Mouse (Mus musculus) midbrain, embryonic 11.5 days (tissue): ENCODE results near the gene Lhpp. TPM values are rescaled to one million over a fixed set of nuclear protein-coding genes. Genes with fewer than 3 reads are reported as not detected.

Experiments
- ATAC-seq: fragments of 200-750 bp; cut with Nextera tagmentation; 2 replicates; pipeline ENCODE4 v1.8.0; 2017; ENCODE audit warnings: moderate TSS enrichment, moderate library complexity; ENCODE audit not compliant: low FRiP score
- DNase-seq: peaks from one replicate; pipeline ENCODE4 v3.0.0; 2015; ENCODE audit warnings: low spot score; ENCODE audit errors: missing footprints
- H3K27ac ChIP-seq: fragments of 300-500 bp; sonication (generic); 2 replicates; pipeline ENCODE4 v1.5.1; 2014; ENCODE audit warnings: low read depth, low read length
- H3K27me3 ChIP-seq: fragments of 300-500 bp; sonication (generic); 2 replicates; pipeline ENCODE4 v1.6.1; 2014; ENCODE audit warnings: mild to moderate bottlenecking, low read length, moderate library complexity, mixed read lengths; ENCODE audit not compliant: control insufficient read depth, insufficient read depth
- H3K36me3 ChIP-seq: fragments of 300-500 bp; sonication (generic); 2 replicates; pipeline ENCODE4 v1.6.1; 2014; ENCODE audit warnings: mild to moderate bottlenecking, low read length, moderate library complexity, mixed read lengths; ENCODE audit not compliant: control insufficient read depth, insufficient read depth
- H3K4me1 ChIP-seq: fragments of 300-500 bp; sonication (generic); 2 replicates; pipeline ENCODE4 v1.6.1; 2014; ENCODE audit warnings: low read length; ENCODE audit not compliant: control insufficient read depth, insufficient read depth
- H3K4me2 ChIP-seq: fragments of 300-500 bp; sonication (generic); 2 replicates; pipeline ENCODE4 v1.6.1; 2014; ENCODE audit warnings: mild to moderate bottlenecking, moderate library complexity
- H3K4me3 ChIP-seq: fragments of 300-500 bp; sonication (generic); 2 replicates; pipeline ENCODE4 v1.5.1; 2014; ENCODE audit warnings: low read depth, low read length
- H3K9ac ChIP-seq: fragments of 300-500 bp; sonication (generic); 2 replicates; pipeline ENCODE4 v1.6.1; 2014; ENCODE audit warnings: low read length
- H3K9me3 ChIP-seq: fragments of 300-500 bp; sonication (generic); 2 replicates; pipeline ENCODE4 v1.6.1; 2016; ENCODE audit warnings: low read length; ENCODE audit not compliant: control insufficient read depth
- WGBS: fragments of 180-500 bp; shearing (Covaris S2); extraction: QIAGEN DNeasy Blood & Tissue Kit; methylation state at CpG from one replicate; pipeline ENCODE4 v1.1.7; 2014; 5-methylcytosine and 5-hydroxymethylcytosine counted together
- polyA plus RNA-seq: library from polyadenylated mRNA; unstranded; fragments of >200 nt; fragmentation: Nextera tagmentation; extraction: Ambion mirVana; gene quantifications from 2 replicates; pipeline ENCODE4 v1.2.1, GENCODE M21; 2014

Gene Lhpp
- polyA plus RNA-seq, 1 experiment from 2014 or later = 20.8 TPM

GRCm38 (mm10) chr7:132608316-132609020 is 2.0 kb upstream of the Lhpp start:
- Histone ChIP-seq H3K9me3 (no peaks in the 10 kb centered on the region), H3K4me2 (no peak overlapping the region), H3K4me1 (no peaks in the 10 kb centered on the region; the same call in 1 of the 2 replicates), H3K36me3 (no peaks in the 10 kb centered on the region), H3K9ac (no peak overlapping the region), H3K27me3 (peaks cover 4% of the 10 kb centered on the region), H3K4me3 (no peak overlapping the region), H3K27ac (no peak overlapping the region)
- ATAC-seq = no peak
- peak; percentile 31 for DNase-seq
- 93% methylated on average over 4 of the region's 4 CpGs for WGBS

- ATAC-seq = no peak
- Histone ChIP-seq H3K4me1 (peaks cover 11% of the 10 kb centered on the region), H3K9me3 (no peaks in the 10 kb centered on the region), H3K4me2 (no peak overlapping the region), H3K27ac (no peak overlapping the region), H3K27me3 (peaks cover 4% of the 10 kb centered on the region), H3K4me3 (no peak overlapping the region), H3K36me3 (no peaks in the 10 kb centered on the region), H3K9ac (no peak overlapping the region)
- peak; percentile 80 for DNase-seq
- 91% methylated on average over 8 of the region's 8 CpGs for WGBS
Observed at GRCm38 (mm10) chr7:132611530-132611929, 1.1 kb downstream of the Lhpp start.

- no peak overlapping the region for H3K4me2 ChIP-seq
- H3K27me3 ChIP-seq = no peaks in the 10 kb centered on the region; the same call in 1 of the 2 replicates
- peaks cover 13% of the 10 kb centered on the region for H3K4me1 ChIP-seq
- no peak overlapping the region for H3K4me3 ChIP-seq
- no peak for ATAC-seq
- no peak overlapping the region for H3K27ac ChIP-seq
- no peaks in the 10 kb centered on the region for H3K36me3 ChIP-seq
- no peak overlapping the region for H3K9ac ChIP-seq
- no peaks in the 10 kb centered on the region for H3K9me3 ChIP-seq
- WGBS = 13% methylated on average over 3 of the region's 3 CpGs
- no peak for DNase-seq
Observed at GRCm38 (mm10) chr7:132615346-132615745, 4.9 kb downstream of the Lhpp start.

- Histone ChIP-seq H3K9ac (no peak overlapping the region), H3K4me1 (peaks cover 13% of the 10 kb centered on the region), H3K27ac (no peak overlapping the region), H3K36me3 (no peaks in the 10 kb centered on the region), H3K4me3 (no peak overlapping the region), H3K4me2 (no peak overlapping the region), H3K27me3 (no peaks in the 10 kb centered on the region; the same call in 1 of the 2 replicates), H3K9me3 (no peaks in the 10 kb centered on the region)
- 2% methylated on average over 5 of the region's 6 CpGs for WGBS
- DNase-seq = peak; percentile 83
- peak; percentile 27; the same call in 1 of the 2 replicates for ATAC-seq
Observed at GRCm38 (mm10) chr7:132616391-132616790, 6.0 kb downstream of the Lhpp start.

- no peak for ATAC-seq
- H3K9me3 ChIP-seq = no peaks in the 10 kb centered on the region
- WGBS = 92% methylated on average over 5 of the region's 5 CpGs
- H3K4me3 ChIP-seq = no peak overlapping the region
- no peak overlapping the region for H3K4me2 ChIP-seq
- no peaks in the 10 kb centered on the region for H3K36me3 ChIP-seq
- H3K4me1 ChIP-seq = peaks cover 13% of the 10 kb centered on the region
- DNase-seq = peak; percentile 81
- no peak overlapping the region for H3K27ac ChIP-seq
- no peaks in the 10 kb centered on the region for H3K27me3 ChIP-seq
- H3K9ac ChIP-seq = no peak overlapping the region
Observed at GRCm38 (mm10) chr7:132617021-132617564, 6.7 kb downstream of the Lhpp start.

DNA sequence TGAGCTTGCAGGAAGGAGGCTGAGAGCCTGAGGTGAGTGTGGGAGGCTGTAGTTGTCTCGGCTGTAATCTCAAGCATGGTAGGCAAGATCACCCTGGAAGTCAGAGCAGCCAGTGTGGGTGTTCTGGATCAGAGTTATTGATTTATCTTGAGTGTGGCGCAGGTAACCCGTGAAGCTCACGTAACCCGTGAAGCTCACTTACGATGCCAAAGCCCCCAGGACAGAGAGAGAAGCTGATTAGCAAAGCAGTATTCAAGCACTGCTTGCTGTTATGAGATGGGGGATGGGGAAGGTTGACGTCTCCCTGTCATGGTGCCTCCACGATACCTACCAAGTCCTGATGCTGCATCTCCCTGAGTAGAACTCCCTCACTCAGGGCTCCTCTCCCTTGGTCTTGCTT is 9.1 kb downstream of the Lhpp start:
- peak; percentile 71 for DNase-seq
- H3K27me3 ChIP-seq = no peaks in the 10 kb centered on the region
- 95% methylated on average over 8 of the region's 8 CpGs for WGBS
- no peak overlapping the region for H3K4me2 ChIP-seq
- H3K9ac ChIP-seq = no peak overlapping the region
- H3K4me1 ChIP-seq = peaks cover 13% of the 10 kb centered on the region
- H3K4me3 ChIP-seq = no peak overlapping the region
- ATAC-seq = no peak
- H3K36me3 ChIP-seq = no peaks in the 10 kb centered on the region
- H3K9me3 ChIP-seq = no peaks in the 10 kb centered on the region
- no peak overlapping the region for H3K27ac ChIP-seq

- DNase-seq (no peak), ATAC-seq (no peak)
- H3K9me3 ChIP-seq = no peaks in the 10 kb centered on the region
- H3K4me1 ChIP-seq = peaks cover 11% of the 10 kb centered on the region
- WGBS = 91% methylated on average over 15 of the region's 15 CpGs
- no peak overlapping the region for H3K4me2 ChIP-seq
- no peak overlapping the region for H3K4me3 ChIP-seq
- H3K36me3 ChIP-seq = no peaks in the 10 kb centered on the region
- no peak overlapping the region for H3K27ac ChIP-seq
- no peaks in the 10 kb centered on the region for H3K27me3 ChIP-seq
- H3K9ac ChIP-seq = no peak overlapping the region
Observed at GRCm38 (mm10) chr7:132619975-132620918, 9.8 kb downstream of the Lhpp start.

DNA sequence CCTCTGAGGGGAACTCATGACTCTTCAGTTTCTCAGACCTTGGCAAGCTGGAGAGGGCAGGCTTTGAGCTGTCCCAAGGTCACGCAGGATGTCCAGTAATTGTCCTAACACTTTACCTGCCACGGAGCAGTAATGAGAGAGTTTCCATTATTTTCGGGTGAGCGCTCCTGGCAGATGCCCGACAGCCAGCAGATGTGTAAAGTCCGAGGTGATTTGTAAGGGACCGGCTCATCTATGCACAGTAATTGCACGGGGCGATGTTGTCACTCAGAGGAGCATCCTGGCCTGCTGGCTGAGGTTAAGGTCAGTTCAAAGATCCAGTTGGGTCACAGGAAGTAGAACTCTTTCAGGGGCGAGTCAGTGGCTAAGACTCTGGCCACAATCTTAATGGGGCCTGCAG is 13.7 kb downstream of the Lhpp start:
- H3K9me3 ChIP-seq = no peaks in the 10 kb centered on the region
- H3K27ac ChIP-seq = no peak overlapping the region
- no peak overlapping the region for H3K4me2 ChIP-seq
- H3K4me3 ChIP-seq = no peak overlapping the region
- 87% methylated on average over 10 of the region's 10 CpGs for WGBS
- no peaks in the 10 kb centered on the region for H3K4me1 ChIP-seq
- ATAC-seq = no peak
- no peaks in the 10 kb centered on the region for H3K27me3 ChIP-seq
- no peaks in the 10 kb centered on the region for H3K36me3 ChIP-seq
- no peak for DNase-seq
- H3K9ac ChIP-seq = no peak overlapping the region

GRCm38 (mm10) chr7:132626174-132626573 is 15.7 kb downstream of the Lhpp start:
- Histone ChIP-seq H3K36me3 (no peaks in the 10 kb centered on the region), H3K9me3 (no peaks in the 10 kb centered on the region), H3K27me3 (no peaks in the 10 kb centered on the region), H3K4me3 (no peak overlapping the region), H3K4me1 (no peaks in the 10 kb centered on the region), H3K9ac (no peak overlapping the region), H3K27ac (no peak overlapping the region), H3K4me2 (no peak overlapping the region)
- DNase-seq (no peak), ATAC-seq (no peak)
- 67% methylated on average over 4 of the region's 4 CpGs for WGBS
